ENCODE assay signal across 10 mouse cellular contexts in genomic region chr1:133296376-133296775, GRCm38 (mm10). TPM values are rescaled to one million over a fixed set of nuclear protein-coding genes. Genes with fewer than 3 reads are reported as not detected.
DNase-seq lines count a peak whose midpoint lies in the region; ATAC-seq and TF ChIP-seq lines count a peak whose summit lies in the region.
"Had no signal": no experiment of that assay in that cellular context is flagged by ENCODE, and none has a peak within 500 bp of the region (broad histone marks: within the 10 kb centered on the region; RNA-seq: fewer than 3 reads in every experiment).

No protein-coding gene starts in this region.

- peaks cover 25% of the 10 kb centered on the region for H3K4me1 ChIP-seq in embryonic fibroblast, embryonic 13.5 days (ENCODE audit: control insufficient read depth, insufficient read depth, low read length)

- TF ChIP-seq POLR2A in embryonic fibroblast, embryonic 13.5 days (IDR thresholded peaks at IDR 0.05; ENCODE audit: low read depth, low read length), result no peak

- DNase-seq in ovary, adult 18-20 months (ENCODE audit: low spot score), result peak; percentile 37
- DNase-seq in ovary, postnatal 10 days (ENCODE audit: low spot score), result no peak
- peak; percentile 56 to 67 for DNase-seq in lung, adult 18-20 months
- DNase-seq in frontal cortex, adult 2 months (ENCODE audit: extremely low spot score in 1 of 2, low spot score in 1 of 2), result no peak
- no peak for DNase-seq in frontal cortex, postnatal 25 days (ENCODE audit: low spot score in 2 of 2)
- DNase-seq in thymus, postnatal 25 days, result no peak

- TF ChIP-seq CTCF in embryonic fibroblast, embryonic 13.5 days (IDR thresholded peaks at IDR 0.05; ENCODE audit: borderline replicate concordance, insufficient read depth, low read length), result no peak

- H3K4me3 ChIP-seq in embryonic fibroblast, embryonic 13.5 days (ENCODE audit: insufficient read depth, low read length), result no peak overlapping the region
- H3K4me3 ChIP-seq: midbrain, embryonic 13.5 days had no signal

- 0 out of 2 replicates have a peak overlapping the region, but pooled peaks have one; percentile 3 for H3K27ac ChIP-seq in embryonic fibroblast, embryonic 13.5 days (ENCODE audit: insufficient read depth, low read length)
- H3K27ac ChIP-seq: hindbrain, embryonic 14.5 days; midbrain, embryonic 13.5 days had no signal

- no peak for ATAC-seq in activated CD4-positive, CD25-positive, alpha-beta regulatory T cell, adult 4 months
- ATAC-seq: midbrain, embryonic 13.5 days had no signal

RNA-seq across cellular contexts. Expression of gene Golt1a, which starts 13.2 kb away (rescaled TPM):
- not detected in 2 replicates for polyA plus RNA-seq in embryonic fibroblast, embryonic 13.5 days (2011; ENCODE audit: insufficient read length, low read depth, missing spikeins)
- polyA plus RNA-seq in frontal cortex, adult 2 months (2012; rRNA removed), result 0.50 and 0.55 TPM in 2 replicates
- not detected for polyA plus RNA-seq in activated CD4-positive, CD25-positive, alpha-beta regulatory T cell, adult 4 months (2017; shearing (Covaris generic))
- polyA plus RNA-seq: hindbrain, embryonic 14.5 days; midbrain, embryonic 13.5 days had no signal

RNA-seq across cellular contexts. Expression of gene Kiss1, which starts 25.3 kb away (rescaled TPM):
- polyA plus RNA-seq in embryonic fibroblast, embryonic 13.5 days (2011; ENCODE audit: insufficient read length, low read depth, missing spikeins), result not detected in 2 replicates
- polyA plus RNA-seq in frontal cortex, adult 2 months (2012; rRNA removed), result 0.36 and 1.7 TPM in 2 replicates
- polyA plus RNA-seq in activated CD4-positive, CD25-positive, alpha-beta regulatory T cell, adult 4 months (2017; shearing (Covaris generic)), result not detected
- polyA plus RNA-seq: hindbrain, embryonic 14.5 days; midbrain, embryonic 13.5 days had no signal

RNA-seq across cellular contexts. Expression of gene Ren1, which starts 53.9 kb away (rescaled TPM):
- not detected in 2 replicates for polyA plus RNA-seq in embryonic fibroblast, embryonic 13.5 days (2011; ENCODE audit: insufficient read length, low read depth, missing spikeins)
- 0.06 TPM in 1 of 2 replicates, not detected in the other for polyA plus RNA-seq in frontal cortex, adult 2 months (2012; rRNA removed)
- not detected for polyA plus RNA-seq in activated CD4-positive, CD25-positive, alpha-beta regulatory T cell, adult 4 months (2017; shearing (Covaris generic))
- polyA plus RNA-seq: midbrain, embryonic 13.5 days had no signal

Comparison
In these comparisons a context has a peak if more than half of its experiments do, and no peak if none do; other contexts are left out.
1. DNase-seq: peak in ovary, adult 18-20 months (single experiment) and lung, adult 18-20 months (2 of 2); none in ovary, postnatal 10 days (single experiment), frontal cortex, adult 2 months (0 of 2), frontal cortex, postnatal 25 days (0 of 2) and thymus, postnatal 25 days (single experiment).